ENCODE assay signal across 28 mouse cellular contexts in genomic region chr11:83568061-83568460, GRCm38 (mm10). TPM values are rescaled to one million over a fixed set of nuclear protein-coding genes. Genes with fewer than 3 reads are reported as not detected.
DNase-seq lines count a peak whose midpoint lies in the region.
"Had no signal": no experiment of that assay in that cellular context is flagged by ENCODE, and none has a peak within 500 bp of the region (broad histone marks: within the 10 kb centered on the region; RNA-seq: fewer than 3 reads in every experiment).

No protein-coding gene starts in this region.

- DNase-seq in adrenal gland, postnatal 10 days, result peak; percentile 53
- no peak for DNase-seq in adrenal gland, adult 18-20 months (ENCODE audit: low spot score in 2 of 2)
- DNase-seq in adrenal gland, postnatal 14 days, result peak; percentile 21
- no peak for DNase-seq in adrenal gland, adult 2 months
- DNase-seq in heart, adult 11 months, result peak; percentile 63
- DNase-seq in heart, postnatal 4 days, result no peak
- peak; percentile 66 for DNase-seq in adipocyte (ENCODE audit: low spot score)
- DNase-seq in thymus, postnatal 25 days, result no peak
- DNase-seq: adrenal gland, adult 8-10 months; adrenal gland, postnatal 25 days; adrenal gland, postnatal 36 days; B cell, adult 2 months; cerebellum, adult 11 months; cerebellum, adult 11-12 months; cerebellum, adult 18-20 months; cerebellum, adult 2 months; cerebellum, adult 8-10 months; cerebellum, adult 9-10 months; cerebellum, adult 9-11 months had no signal

RNA-seq across cellular contexts. Expression of gene Ccl9, which starts 10.4 kb away (rescaled TPM):
- total RNA-seq in adrenal gland, postnatal 10 days (2021), result 10 to 100 TPM in 1 of 2 experiments, 1 to 10 TPM in 1; 8.6 to 12.2 TPM
- total RNA-seq in adrenal gland, adult 18-20 months (2021), result 10 to 100 TPM in 1 of 2 experiments, 1 to 10 TPM in 1; 7.9 to 17.1 TPM
- 4.5 and 10.3 TPM in 2 replicates for total RNA-seq in adrenal gland, postnatal 14 days (2021)
- 10 to 100 TPM in 1 of 2 experiments, 1 to 10 TPM in 1; 5.2 to 12.1 TPM for total RNA-seq in adrenal gland, adult 2 months (2021)
- polyA plus RNA-seq in adrenal gland, adult 2 months (2012; rRNA removed), result 0.42 and 0.53 TPM in 2 replicates
- total RNA-seq in heart, postnatal 4 days (2021), result 1 to 10 TPM; 1.1 to 1.5 TPM
- polyA plus RNA-seq: CD4-positive, CD25-positive, alpha-beta regulatory T cell, adult 4 months had no signal

RNA-seq across cellular contexts. Expression of gene Ccl6, which starts 24.8 kb away (rescaled TPM):
- total RNA-seq in adrenal gland, postnatal 10 days (2021), result 10 to 100 TPM in 1 of 2 experiments, 1 to 10 TPM in 1; 6.6 to 12.9 TPM
- 10 to 100 TPM; 16.6 to 36.3 TPM for total RNA-seq in adrenal gland, adult 18-20 months (2021)
- total RNA-seq in adrenal gland, postnatal 14 days (2021), result 9.5 and 14.4 TPM in 2 replicates
- 10 to 100 TPM; 13.1 to 33.7 TPM for total RNA-seq in adrenal gland, adult 2 months (2021)
- polyA plus RNA-seq in adrenal gland, adult 2 months (2012; rRNA removed), result 3.4 and 3.7 TPM in 2 replicates
- 1 to 10 TPM; 1.7 to 2.1 TPM for total RNA-seq in heart, postnatal 4 days (2021)
- total RNA-seq: MEL had no signal
- polyA plus RNA-seq: C2C12; CD4-positive, CD25-positive, alpha-beta regulatory T cell, adult 4 months; Patski had no signal

RNA-seq across cellular contexts. Expression of gene Ccl5, which starts 37.7 kb away (rescaled TPM):
- 1 to 10 TPM; 7.9 to 8.8 TPM for total RNA-seq in adrenal gland, postnatal 10 days (2021)
- 10 to 100 TPM in 1 of 2 experiments, 1 to 10 TPM in 1; 2.4 to 11.5 TPM for total RNA-seq in adrenal gland, adult 18-20 months (2021)
- total RNA-seq in adrenal gland, postnatal 14 days (2021), result 25.5 TPM in 1 of 2 replicates, not detected in the other
- total RNA-seq in adrenal gland, adult 2 months (2021), result 1 to 10 TPM; 1.8 to 2.0 TPM
- 20.3 and 21.6 TPM in 2 replicates for polyA plus RNA-seq in adrenal gland, adult 2 months (2012; rRNA removed)
- total RNA-seq in heart, postnatal 4 days (2021), result not detected
- total RNA-seq: ES-E14, MEL had no signal
- polyA plus RNA-seq: G1E had no signal

RNA-seq across cellular contexts. Expression of gene Heatr9, which starts 46.1 kb away (rescaled TPM):
- total RNA-seq in adrenal gland, postnatal 10 days (2021), result not detected
- total RNA-seq in adrenal gland, adult 18-20 months (2021), result under 1 TPM in 1 of 2 experiments, not detected in 1; 0.16 TPM
- total RNA-seq in adrenal gland, postnatal 14 days (2021), result not detected in 2 replicates
- total RNA-seq in adrenal gland, adult 2 months (2021), result not detected
- polyA plus RNA-seq in adrenal gland, adult 2 months (2012; rRNA removed), result not detected in 2 replicates
- total RNA-seq in heart, postnatal 4 days (2021), result not detected
- total RNA-seq: adrenal gland, adult 8-10 months; adrenal gland, postnatal 25 days; adrenal gland, postnatal 36 days; adrenal gland, postnatal 4 days; CH12.LX; ES-E14; G1E; MEL had no signal
- polyA plus RNA-seq: brain, embryonic 14.5 days; C2C12; cerebellum, adult 2 months; G1E; Patski had no signal

Comparison
In these comparisons a context has a peak if more than half of its experiments do, and no peak if none do; other contexts are left out.
1. DNase-seq: peak in adrenal gland, postnatal 10 days (single experiment), adrenal gland, postnatal 14 days (single experiment), heart, adult 11 months (single experiment) and adipocyte (single experiment); none in adrenal gland, adult 18-20 months (0 of 2), adrenal gland, adult 2 months (single experiment), heart, postnatal 4 days (single experiment) and thymus, postnatal 25 days (single experiment).